Mouse (Mus musculus) T-helper 1 cell (primary cell): Measurements from ENCODE around the gene Hist1h1e.
"Not testable (repeated sequence)": the region's sequence is repeated elsewhere in the genome, so short reads cannot be mapped to it uniquely, and the experiment has no call there.

ENCODE experiments used
- in situ Hi-C: fragments of 300-600 bp; cut with MboI, MseI; formaldehyde crosslinking; loops from one replicate; pipeline ENCODE4 v1.15.1; 2025; ENCODE audit warnings: high pct_unique_total_duplicates

Hist1h1e gene

GRCm38 (mm10) chr13:23592614-23593013 lies 29.7 kb downstream of the Hist1h1e start:
- in situ Hi-C loops = loop anchor here (5.0 kb wide), 1 partner anchor 160 kb away; no protein-coding TSS in a partner anchor

DNA sequence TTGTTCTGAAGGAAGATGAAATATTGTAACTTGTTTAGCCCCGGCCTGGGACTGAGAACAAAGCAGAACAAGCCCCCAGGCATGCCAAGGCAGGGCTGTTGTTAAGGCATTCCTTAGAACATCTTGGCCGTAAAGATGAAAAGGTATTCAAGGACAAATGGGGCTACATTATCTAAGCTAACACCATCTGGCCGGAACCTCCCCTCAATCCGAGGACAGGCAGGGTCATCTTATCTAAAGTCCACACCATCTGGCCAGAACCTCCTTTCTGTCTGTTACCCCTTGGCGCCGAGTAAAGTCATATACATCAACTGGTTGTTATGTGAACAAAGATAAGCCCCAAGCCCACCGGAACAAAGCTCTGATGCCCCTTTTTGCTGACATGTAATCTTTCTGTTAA lies 30.5 kb downstream of the Hist1h1e start:
- in situ Hi-C loops = loop anchor here (5.0 kb wide), 1 partner anchor 160 kb away; no protein-coding TSS in a partner anchor

GRCm38 (mm10) chr13:23591206-23591605 lies 31.2 kb downstream of the Hist1h1e start:
- in situ Hi-C loops = loop anchor here (5.0 kb wide), 1 partner anchor 159 kb away; no protein-coding TSS in a partner anchor

GRCm38 (mm10) chr13:23586940-23587225 lies 35.5 kb downstream of the Hist1h1e start:
- in situ Hi-C loops = no loop called here

- in situ Hi-C loops = no loop called here
Observed at GRCm38 (mm10) chr13:23586099-23586939, 36.0 kb downstream of the Hist1h1e start.

DNA sequence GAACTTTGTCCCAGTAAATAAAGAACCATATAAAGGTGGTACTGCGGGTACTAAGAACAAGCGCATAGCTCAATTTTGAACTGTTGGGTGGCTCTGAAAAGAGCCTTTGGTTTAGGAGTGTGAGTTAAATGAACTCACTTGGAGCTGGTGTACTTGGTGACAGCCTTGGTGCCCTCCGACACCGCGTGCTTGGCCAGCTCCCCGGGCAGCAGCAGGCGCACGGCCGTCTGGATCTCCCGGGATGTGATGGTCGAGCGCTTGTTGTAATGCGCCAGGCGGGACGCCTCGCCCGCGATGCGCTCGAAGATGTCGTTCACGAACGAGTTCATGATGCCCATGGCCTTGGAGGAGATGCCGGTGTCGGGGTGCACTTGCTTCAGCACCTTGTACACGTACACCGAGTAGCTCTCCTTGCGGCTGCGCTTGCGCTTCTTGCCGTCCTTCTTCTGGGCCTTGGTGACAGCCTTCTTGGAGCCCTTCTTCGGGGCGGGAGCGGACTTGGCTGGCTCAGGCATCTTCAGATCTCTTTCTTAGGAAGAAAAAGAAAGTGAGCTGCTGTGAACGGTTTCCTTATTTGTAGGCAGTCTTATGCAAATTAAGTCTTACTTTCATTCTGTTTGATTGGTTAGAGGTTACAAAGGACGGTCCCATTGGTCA lies 36.8 kb downstream of the Hist1h1e start:
- in situ Hi-C loops = not testable (repeated sequence)

GRCm38 (mm10) chr13:23585029-23585441 lies 37.3 kb downstream of the Hist1h1e start:
- in situ Hi-C loops = no loop called here

GRCm38 (mm10) chr13:23584331-23584730 lies 38.0 kb downstream of the Hist1h1e start:
- in situ Hi-C loops = no loop called here

DNA sequence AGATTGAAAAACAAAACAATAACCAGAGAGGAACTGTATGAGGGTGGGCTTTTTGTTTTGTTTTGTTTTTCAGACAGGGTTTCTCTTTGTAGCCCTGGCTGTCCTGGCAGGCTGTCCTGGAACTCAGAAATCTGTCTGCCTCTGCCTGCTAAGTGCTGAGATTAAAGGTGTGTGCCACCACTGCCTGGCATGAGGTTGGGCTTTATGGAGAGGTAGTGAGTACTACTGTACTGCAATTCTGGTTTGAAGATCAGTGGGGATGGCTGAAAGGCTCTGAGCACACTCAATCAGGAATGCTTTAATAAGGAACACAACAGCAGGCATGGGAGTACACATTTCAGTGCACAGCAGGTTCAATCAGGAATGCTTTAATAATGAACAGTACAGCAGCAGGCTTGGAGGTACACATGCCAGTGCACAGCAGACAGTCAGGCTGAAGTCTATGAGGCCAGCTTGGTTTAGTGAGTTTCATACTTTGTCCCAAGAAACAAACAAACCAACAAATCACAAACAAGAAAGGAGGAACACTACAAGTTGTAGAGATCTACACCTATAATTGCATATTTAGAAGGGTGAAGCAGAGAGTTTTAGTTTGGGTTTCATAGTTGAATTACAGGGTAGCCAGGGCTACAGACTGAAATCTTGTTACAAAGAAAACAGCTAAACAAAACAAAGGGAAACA lies 38.8 kb downstream of the Hist1h1e start:
- in situ Hi-C loops = no loop called here

DNA sequence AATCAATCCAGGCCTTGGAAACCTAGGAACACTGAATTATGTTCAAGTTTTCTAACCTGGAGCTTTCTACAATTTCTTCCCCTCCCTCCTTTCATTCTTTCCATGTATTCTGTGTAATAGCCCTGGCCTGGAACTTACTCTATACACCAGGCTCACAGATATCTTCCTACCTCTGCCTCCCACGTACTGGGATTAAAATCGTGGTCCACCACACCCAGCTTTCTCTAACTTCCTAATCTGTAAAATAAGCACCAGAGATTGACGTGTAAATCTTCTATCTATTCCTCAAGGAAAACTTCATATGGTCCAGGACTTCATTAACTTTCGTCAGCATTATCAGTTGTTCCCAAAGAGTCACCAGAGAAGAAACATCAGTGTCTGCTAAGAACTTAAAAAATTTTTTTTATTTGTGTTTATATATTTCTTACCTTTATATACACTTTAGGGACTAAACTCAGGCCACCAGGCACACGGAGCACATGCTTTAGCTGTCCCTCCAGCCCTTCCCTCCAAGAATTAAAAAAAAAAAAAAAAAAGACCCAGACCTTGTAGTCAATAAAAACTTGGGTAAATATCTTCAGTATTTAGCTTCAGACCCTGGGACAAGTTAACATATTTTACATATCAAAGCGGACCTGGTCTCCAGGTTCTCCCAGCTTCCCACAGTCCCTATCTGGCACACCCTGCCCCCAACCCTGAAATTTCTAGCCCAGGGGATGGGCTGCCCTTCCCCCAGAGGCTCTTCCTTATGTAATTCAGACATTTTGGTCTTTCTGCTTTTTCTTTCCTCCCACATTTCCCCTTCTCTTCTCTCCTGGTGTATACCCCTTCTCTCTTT lies 39.9 kb downstream of the Hist1h1e start:
- in situ Hi-C loops = no loop called here

DNA sequence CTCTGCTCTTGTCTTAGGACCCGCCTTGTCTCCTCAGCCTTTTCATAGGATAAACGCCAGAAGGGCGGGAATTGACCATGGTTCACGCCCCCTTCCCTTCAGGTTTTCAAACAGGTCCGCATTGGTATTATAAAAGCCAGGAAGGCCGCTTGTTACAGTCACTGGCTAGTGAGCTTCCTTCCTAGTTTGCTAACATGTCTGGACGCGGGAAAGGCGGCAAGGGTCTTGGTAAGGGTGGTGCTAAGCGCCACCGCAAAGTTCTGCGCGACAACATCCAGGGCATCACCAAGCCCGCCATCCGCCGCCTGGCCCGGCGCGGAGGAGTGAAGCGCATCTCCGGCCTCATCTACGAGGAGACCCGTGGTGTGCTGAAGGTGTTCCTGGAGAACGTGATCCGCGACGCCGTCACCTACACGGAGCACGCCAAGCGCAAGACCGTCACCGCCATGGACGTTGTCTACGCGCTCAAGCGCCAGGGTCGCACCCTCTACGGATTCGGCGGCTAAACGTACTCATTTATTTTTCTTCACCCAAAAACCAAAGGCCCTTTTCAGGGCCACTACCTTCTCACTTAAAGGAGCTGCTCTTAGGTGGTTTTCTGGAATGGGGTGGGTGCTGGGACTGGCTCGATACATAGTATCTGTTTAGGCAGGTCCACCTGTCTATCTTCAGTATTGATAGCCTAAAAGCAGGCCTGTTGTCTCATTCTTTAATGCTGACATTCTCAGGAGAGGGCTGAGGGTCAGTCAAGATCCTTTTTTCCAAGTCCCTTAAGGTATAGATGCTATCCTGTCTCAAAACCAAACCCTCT lies 40.7 kb downstream of the Hist1h1e start, which contains the start of gene Hist1h4d:
Hist1h4d (plus strand) TSS at position 191 of the 811 bp plus-strand sequence.
- in situ Hi-C loops = no loop called here

DNA sequence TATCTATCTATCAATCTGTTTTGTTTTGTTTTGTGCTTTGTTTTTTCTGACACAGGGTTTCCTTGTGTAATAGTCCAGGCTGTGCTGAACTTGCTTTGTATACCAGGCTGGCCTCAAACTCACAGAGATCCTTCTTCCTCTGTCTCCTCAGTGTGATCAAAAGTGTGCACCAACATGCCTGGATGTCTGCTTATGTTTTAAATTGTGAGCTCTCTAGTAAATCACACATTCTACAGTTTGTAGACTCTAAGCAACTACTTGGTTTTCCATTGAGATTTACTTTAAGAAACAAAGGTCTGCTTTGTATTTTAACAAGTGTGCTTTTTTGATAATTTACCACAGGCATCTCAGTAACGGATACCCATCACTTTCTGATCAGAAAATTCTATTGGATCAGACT lies 44.5 kb downstream of the Hist1h1e start:
- in situ Hi-C loops = no loop called here

DNA sequence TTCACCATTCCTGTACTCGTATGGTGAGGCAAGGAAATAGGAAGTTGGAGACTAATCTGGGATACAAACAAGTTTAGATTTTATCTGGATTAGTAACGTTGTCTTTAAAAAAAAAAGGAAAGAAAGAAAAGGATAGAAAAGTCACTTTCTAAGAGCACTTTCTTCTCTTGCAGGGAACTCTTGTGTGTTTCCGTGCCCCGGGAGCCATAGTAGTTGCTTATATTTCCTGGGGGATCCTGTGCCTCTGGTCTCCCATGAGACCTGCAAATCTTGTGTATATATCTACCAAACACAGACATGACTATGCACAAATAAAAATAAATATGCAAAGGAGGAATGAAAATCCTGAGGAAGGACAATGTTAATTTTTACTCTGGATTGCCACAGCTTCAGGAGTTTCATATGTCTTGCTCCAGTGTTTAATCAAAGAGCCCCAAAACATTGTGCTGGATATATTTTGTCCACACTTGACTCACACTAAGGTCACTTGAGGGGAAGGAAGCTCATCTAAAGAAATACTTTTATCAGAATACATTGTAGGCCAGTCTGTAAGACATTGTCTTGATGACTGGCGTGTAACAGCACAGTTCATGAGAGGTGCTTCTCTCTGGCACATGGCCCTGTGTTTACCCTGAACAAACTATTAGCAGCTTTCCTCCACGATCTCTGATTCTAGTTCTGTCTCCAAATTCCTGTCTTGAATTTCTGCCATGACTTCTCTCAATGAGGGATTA lies 45.3 kb downstream of the Hist1h1e start:
- in situ Hi-C loops = no loop called here

- in situ Hi-C loops = no loop called here
Observed at GRCm38 (mm10) chr13:23576351-23576881, 45.9 kb downstream of the Hist1h1e start.

- in situ Hi-C loops = not testable (repeated sequence)
Observed at GRCm38 (mm10) chr13:23575864-23576313, 46.5 kb downstream of the Hist1h1e start.

- in situ Hi-C loops = no loop called here
Observed at GRCm38 (mm10) chr13:23575271-23575851, 47.0 kb downstream of the Hist1h1e start, which contains the start of gene Hist1h3d. Gene Hist1h3d (plus strand): TSS chr13:23575763.

DNA sequence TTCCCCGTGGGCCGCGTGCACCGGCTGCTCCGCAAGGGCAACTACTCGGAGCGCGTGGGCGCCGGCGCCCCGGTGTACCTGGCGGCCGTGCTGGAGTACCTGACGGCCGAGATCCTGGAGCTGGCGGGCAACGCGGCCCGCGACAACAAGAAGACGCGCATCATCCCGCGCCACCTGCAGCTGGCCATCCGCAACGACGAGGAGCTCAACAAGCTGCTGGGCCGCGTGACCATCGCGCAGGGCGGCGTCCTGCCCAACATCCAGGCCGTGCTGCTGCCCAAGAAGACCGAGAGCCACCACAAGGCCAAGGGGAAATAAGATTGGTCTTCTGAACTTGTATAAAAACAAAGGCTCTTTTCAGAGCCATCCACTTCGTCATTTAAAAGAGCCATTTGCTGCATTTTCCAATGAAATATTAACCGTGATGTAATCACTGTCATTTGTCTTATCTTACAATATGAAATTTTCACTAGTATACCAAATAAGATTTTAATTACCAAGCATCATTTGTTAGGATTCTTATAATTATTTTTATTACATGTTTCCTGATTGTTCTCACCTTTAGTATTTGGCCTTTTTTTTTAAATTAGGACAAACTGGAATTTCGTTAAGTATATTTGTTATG lies 47.7 kb downstream of the Hist1h1e start:
- in situ Hi-C loops = loop anchor here (5.0 kb wide), 2 partner anchors 108 to 1852 kb away; partner anchors contain the start of genes Hist1h2ac, Hist1h2bc and Hist1h2bm

DNA sequence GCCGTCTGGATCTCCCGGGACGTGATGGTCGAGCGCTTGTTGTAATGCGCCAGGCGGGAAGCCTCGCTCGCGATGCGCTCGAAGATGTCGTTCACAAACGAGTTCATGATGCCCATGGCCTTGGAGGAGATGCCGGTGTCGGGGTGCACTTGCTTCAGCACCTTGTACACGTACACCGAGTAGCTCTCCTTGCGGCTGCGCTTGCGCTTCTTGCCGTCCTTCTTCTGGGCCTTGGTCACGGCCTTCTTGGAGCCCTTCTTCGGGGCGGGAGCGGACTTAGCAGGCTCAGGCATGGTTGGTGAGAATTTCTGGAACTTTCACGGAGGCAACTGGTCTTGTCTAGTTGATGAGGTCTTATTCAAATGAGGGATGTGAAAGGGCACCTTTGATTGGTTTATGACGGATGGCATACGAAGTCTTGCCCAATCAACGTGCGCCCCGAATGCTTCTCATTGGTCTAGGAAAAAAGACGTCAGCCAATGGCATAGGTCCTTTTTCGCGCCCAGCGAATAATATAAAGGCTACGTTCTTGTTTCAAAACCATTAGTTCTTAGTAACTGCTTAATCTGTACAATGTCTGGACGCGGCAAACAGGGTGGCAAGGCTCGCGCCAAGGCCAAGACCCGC lies 48.3 kb downstream of the Hist1h1e start, which contains the start of the genes Hist1h2bf and Hist1h2ad:
Hist1h2bf (minus strand) TSS at position 299 of the 627 bp plus-strand sequence.
Hist1h2ad (plus strand) TSS at position 484 of the 627 bp plus-strand sequence.
- in situ Hi-C loops = loop anchor here (5.0 kb wide), 2 partner anchors 108 to 1852 kb away; partner anchors contain the start of genes Hist1h2ac, Hist1h2bc and Hist1h2bm
